Mouse (Mus musculus): Measurements from ENCODE around the gene Gm10134. TPM values are rescaled to one million over a fixed set of nuclear protein-coding genes. Genes with fewer than 3 reads are reported as not detected.
"Not testable (repeated sequence)": the region's sequence is repeated elsewhere in the genome, so short reads cannot be mapped to it uniquely, and the experiment has no call there.

Gm10134 gene
- total and polyA plus RNA-seq, 3 experiments, result not detected

- Histone ChIP-seq H3K9ac (ENCODE audit: insufficient read depth, low read depth) (no peak overlapping the region), H3K4me1 (ENCODE audit: control insufficient read depth in 1 of 2, insufficient read depth in 2 of 2) (peaks cover 11 to 21% of the 10 kb centered on the region in 2 experiments), H3K79me2 (replicated peaks; ENCODE audit: control insufficient read depth, extremely low read depth, insufficient read depth, poor library complexity, severe bottlenecking) (peaks cover 14% of the 10 kb centered on the region), H3K27ac (ENCODE audit: insufficient read depth, low read depth) (no peak overlapping the region), H3K9me3 (replicated peaks; ENCODE audit: low read length) (peaks cover 2% of the 10 kb centered on the region), H3K27me3 (replicated peaks) (peaks cover 14% of the 10 kb centered on the region), H3K4me2 (ENCODE audit: insufficient read depth, low read depth, poor library complexity, severe bottlenecking) (no peak overlapping the region), H3K36me3 (replicated peaks in 1 of 2; ENCODE audit: control insufficient read depth in 1 of 2, insufficient read depth in 1 of 2, low read length in 1 of 2) (peaks cover 18 to 42% of the 10 kb centered on the region in 2 experiments), H3K4me3 (replicated peaks in 1 of 3; ENCODE audit: low read depth in 2 of 3, low read length in 2 of 3, poor library complexity in 1 of 3) (no peak overlapping the region)
- in situ Hi-C loops (cut with MboI; ENCODE audit: low pct_ligation_motif_present, low pct_unique_long_range_greater_than_20kb, low sequenced_read_pairs), result no loop called here
- no peak for DNase-seq (ENCODE audit: extremely low read depth)
- TF ChIP-seq E2F4 (IDR thresholded peaks at IDR 0.05; ENCODE audit: insufficient replicate concordance, low read depth, low read length) (no peak), KAT2A (IDR thresholded peaks at IDR 0.05; ENCODE audit: insufficient replicate concordance, low read length) (no peak), JUND (conservative IDR thresholded peaks at IDR 0.05; ENCODE audit: low read depth, low read length) (no peak), CTCF (conservative IDR thresholded peaks at IDR 0.05 in 1 of 2, IDR thresholded peaks at IDR 0.05 in 1 of 2; ENCODE audit: low read depth in 2 of 2, low read length in 2 of 2) (no peak), USF2 (conservative IDR thresholded peaks at IDR 0.05; ENCODE audit: low read depth, low read length) (no peak), MAX (IDR thresholded peaks at IDR 0.05; ENCODE audit: low read length) (no peak), EP300 (IDR thresholded peaks at IDR 0.05; ENCODE audit: low read length) (no peak)
- dilution Hi-C loops (cut with MboI; ENCODE audit: extremely low pct_ligation_motif_present, extremely low pct_unique_long_range_greater_than_20kb, low sequenced_read_pairs), result no loop called here
Observed at GRCm38 (mm10) chr2:28470591-28470990, 35.3 kb upstream of the Gm10134 start.

GRCm38 (mm10) chr2:28472011-28472410 is 33.9 kb upstream of the Gm10134 start:
- Histone ChIP-seq H3K79me2 (replicated peaks; ENCODE audit: control insufficient read depth, extremely low read depth, insufficient read depth, poor library complexity, severe bottlenecking) (peaks cover 14% of the 10 kb centered on the region), H3K36me3 (replicated peaks in 1 of 2; ENCODE audit: control insufficient read depth in 1 of 2, insufficient read depth in 1 of 2, low read length in 1 of 2) (peaks cover 18 to 42% of the 10 kb centered on the region in 2 experiments), H3K4me1 (ENCODE audit: control insufficient read depth in 1 of 2, insufficient read depth in 2 of 2) (peaks cover 8 to 15% of the 10 kb centered on the region in 2 experiments)
- H3K4me3 ChIP-seq (replicated peaks in 1 of 3; ENCODE audit: low read depth in 2 of 3, low read length in 2 of 3, poor library complexity in 1 of 3); H3K9me3 ChIP-seq (replicated peaks; ENCODE audit: low read length); in situ Hi-C loops (cut with MboI; ENCODE audit: low pct_ligation_motif_present, low pct_unique_long_range_greater_than_20kb, low sequenced_read_pairs); H3K27ac ChIP-seq (ENCODE audit: insufficient read depth, low read depth); H3K27me3 ChIP-seq (replicated peaks); DNase-seq (ENCODE audit: extremely low read depth); dilution Hi-C loops (cut with MboI; ENCODE audit: extremely low pct_ligation_motif_present, extremely low pct_unique_long_range_greater_than_20kb, low sequenced_read_pairs); H3K9ac ChIP-seq (ENCODE audit: insufficient read depth, low read depth); H3K4me2 ChIP-seq (ENCODE audit: insufficient read depth, low read depth, poor library complexity, severe bottlenecking): not testable (repeated sequence)

- H3K4me1 ChIP-seq (ENCODE audit: control insufficient read depth in 1 of 2, insufficient read depth in 2 of 2); H3K9ac ChIP-seq (ENCODE audit: insufficient read depth, low read depth); dilution Hi-C loops (cut with MboI; ENCODE audit: extremely low pct_ligation_motif_present, extremely low pct_unique_long_range_greater_than_20kb, low sequenced_read_pairs); DNase-seq (ENCODE audit: extremely low read depth); H3K27ac ChIP-seq (ENCODE audit: insufficient read depth, low read depth); H3K36me3 ChIP-seq (replicated peaks in 1 of 2; ENCODE audit: control insufficient read depth in 1 of 2, insufficient read depth in 1 of 2, low read length in 1 of 2); H3K4me3 ChIP-seq (replicated peaks in 1 of 3; ENCODE audit: low read depth in 2 of 3, low read length in 2 of 3, poor library complexity in 1 of 3); H3K9me3 ChIP-seq (replicated peaks; ENCODE audit: low read length); H3K4me2 ChIP-seq (ENCODE audit: insufficient read depth, low read depth, poor library complexity, severe bottlenecking); in situ Hi-C loops (cut with MboI; ENCODE audit: low pct_ligation_motif_present, low pct_unique_long_range_greater_than_20kb, low sequenced_read_pairs); H3K79me2 ChIP-seq (replicated peaks; ENCODE audit: control insufficient read depth, extremely low read depth, insufficient read depth, poor library complexity, severe bottlenecking): not testable (repeated sequence)
- TF ChIP-seq ZNF384 (IDR thresholded peaks at IDR 0.05; ENCODE audit: low read depth, low read length), result peak; percentile 84
- peaks cover 10% of the 10 kb centered on the region for H3K27me3 ChIP-seq (replicated peaks)
Observed at GRCm38 (mm10) chr2:28477993-28478392, 27.9 kb upstream of the Gm10134 start.
